9 mouse cellular contexts compared by ENCODE assay signal in the genomic region with DNA sequence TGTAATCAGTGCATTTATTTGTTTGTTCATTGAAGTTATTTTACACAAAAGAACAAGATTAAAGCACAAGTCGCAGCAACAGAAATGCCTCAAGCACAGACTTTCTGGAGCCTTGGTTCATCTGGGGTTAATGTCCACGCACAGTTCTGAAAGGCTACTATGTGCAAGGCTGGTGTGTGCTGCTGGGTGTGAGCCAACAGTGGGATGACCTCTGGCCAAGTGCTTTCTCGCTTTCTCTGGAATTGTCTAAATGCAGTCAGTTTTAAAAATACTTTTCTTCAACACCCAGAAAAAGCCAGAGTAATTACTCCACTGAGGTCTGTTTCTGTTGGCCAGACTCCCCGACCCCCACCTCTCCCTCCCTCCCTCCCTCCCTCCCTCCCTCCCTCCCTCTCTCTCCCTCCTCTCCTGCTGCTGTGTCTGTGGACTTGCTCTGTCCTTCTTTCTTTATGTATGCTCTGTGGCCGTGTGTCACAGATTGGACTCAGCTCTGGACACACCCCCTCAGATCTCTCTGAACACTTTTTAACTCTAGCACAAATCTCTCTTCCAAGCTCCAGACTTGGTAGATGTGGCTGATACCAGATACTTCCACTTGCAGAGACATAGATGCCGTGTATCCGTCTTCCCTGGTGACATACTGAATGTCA.
DNase-seq lines count a peak whose midpoint lies in the region; ATAC-seq and TF ChIP-seq lines count a peak whose summit lies in the region.
"Had no signal": no experiment of that assay in that cellular context is flagged by ENCODE, and none has a peak within 500 bp of the region (broad histone marks: within the 10 kb centered on the region; RNA-seq: fewer than 3 reads in every experiment).

No protein-coding gene starts in this region.

- peak; percentile 68 for DNase-seq in adrenal gland, postnatal 10 days
- DNase-seq in adrenal gland, postnatal 4 days (ENCODE audit: low spot score in 2 of 2): no peak
- no peak for DNase-seq in limb, embryonic 10.5 days (ENCODE audit: low spot score)
- DNase-seq in brain, embryonic 14.5 days (ENCODE audit: low read depth): peak; percentile 26
- peak; percentile 77 to 80 for DNase-seq in kidney, postnatal 25 days

- H3K9me3 ChIP-seq in limb, embryonic 12.5 days: no peaks in the 10 kb centered on the region
- no peaks in the 10 kb centered on the region for H3K9me3 ChIP-seq in limb, embryonic 10.5 days (replicated peaks)

- H3K4me2 ChIP-seq in limb, embryonic 12.5 days: no peak overlapping the region

- H3K4me3 ChIP-seq in limb, embryonic 12.5 days (replicated peaks): no peak overlapping the region
- H3K4me3 ChIP-seq in limb, embryonic 10.5 days: no peak overlapping the region
- H3K4me3 ChIP-seq: megakaryocyte, embryonic 14.5 days had no signal

- 57% methylated on average over 7 of the region's 7 CpGs for WGBS in limb, embryonic 12.5 days
- WGBS in limb, embryonic 10.5 days: 74% methylated on average over 7 of the region's 7 CpGs

- no peak for TF ChIP-seq POLR2A in brain, embryonic 14.5 days (IDR thresholded peaks at IDR 0.05; ENCODE audit: borderline replicate concordance, extremely low read depth, insufficient read depth, insufficient read length, poor library complexity, severe bottlenecking)

- no peaks in the 10 kb centered on the region for H3K27me3 ChIP-seq in limb, embryonic 12.5 days
- no peaks in the 10 kb centered on the region for H3K27me3 ChIP-seq in limb, embryonic 10.5 days (ENCODE audit: low read depth, poor library complexity, severe bottlenecking)

- TF ChIP-seq CTCF in brain, embryonic 14.5 days (IDR thresholded peaks at IDR 0.05; ENCODE audit: borderline replicate concordance, extremely low read depth, insufficient read depth, insufficient read length): no peak

- ATAC-seq in limb, embryonic 12.5 days (ENCODE audit: insufficient number of reproducible peaks, insufficient read depth, low FRiP score, low TSS enrichment, low read depth): peak; percentile 30; the same call in 1 of the 2 replicates
- no peak for ATAC-seq in CD4-positive, CD25-positive, alpha-beta regulatory T cell, adult 4 months
- no peak for ATAC-seq in frontal cortex, adult (ENCODE audit: low TSS enrichment)

- H3K36me3 ChIP-seq in limb, embryonic 12.5 days: no peaks in the 10 kb centered on the region
- H3K36me3 ChIP-seq in limb, embryonic 10.5 days: no peaks in the 10 kb centered on the region

- no peak overlapping the region for H3K9ac ChIP-seq in limb, embryonic 12.5 days (replicated peaks)

- H3K27ac ChIP-seq in limb, embryonic 12.5 days: no peak overlapping the region
- H3K27ac ChIP-seq in limb, embryonic 10.5 days: no peak overlapping the region

- peaks cover 35% of the 10 kb centered on the region for H3K4me1 ChIP-seq in limb, embryonic 12.5 days (replicated peaks)
- peaks cover 5% of the 10 kb centered on the region; the same call in 1 of the 2 replicates for H3K4me1 ChIP-seq in limb, embryonic 10.5 days

Comparison
In these comparisons a context has a peak if more than half of its experiments do, and no peak if none do; other contexts are left out.
1. DNase-seq: peak in adrenal gland, postnatal 10 days (single experiment), brain, embryonic 14.5 days (single experiment) and kidney, postnatal 25 days (2 of 2); none in adrenal gland, postnatal 4 days (0 of 2) and limb, embryonic 10.5 days (single experiment).